Mouse (Mus musculus): ENCODE data around the gene Atp6v0a4.
A peak's percentile ranks its signal among the peaks of the same experiment; 100 is the strongest.

Atp6v0a4 gene

DNA sequence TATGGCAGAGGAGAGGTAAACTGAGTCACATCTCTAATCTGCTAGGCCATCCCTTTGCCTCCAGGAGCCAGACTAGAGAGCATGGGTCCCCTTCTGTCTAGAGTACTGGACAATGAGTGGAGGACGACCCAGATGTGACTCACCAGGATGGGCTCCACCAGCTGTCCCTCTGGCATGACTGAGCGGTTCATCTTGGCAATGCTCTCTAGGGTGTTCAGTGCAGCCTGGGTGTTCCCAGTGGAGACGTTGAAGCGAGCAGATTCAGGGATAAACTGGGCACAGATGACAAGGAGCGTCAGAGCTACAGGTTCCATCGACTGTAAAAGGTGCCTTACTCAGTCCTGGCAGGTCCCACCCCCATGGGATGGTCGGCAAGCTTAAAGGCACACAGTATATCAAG lies 103.0 kb downstream of the Atp6v0a4 start:
- DNase-seq (ENCODE audit: low read depth, low spot score), result no peak

DNA sequence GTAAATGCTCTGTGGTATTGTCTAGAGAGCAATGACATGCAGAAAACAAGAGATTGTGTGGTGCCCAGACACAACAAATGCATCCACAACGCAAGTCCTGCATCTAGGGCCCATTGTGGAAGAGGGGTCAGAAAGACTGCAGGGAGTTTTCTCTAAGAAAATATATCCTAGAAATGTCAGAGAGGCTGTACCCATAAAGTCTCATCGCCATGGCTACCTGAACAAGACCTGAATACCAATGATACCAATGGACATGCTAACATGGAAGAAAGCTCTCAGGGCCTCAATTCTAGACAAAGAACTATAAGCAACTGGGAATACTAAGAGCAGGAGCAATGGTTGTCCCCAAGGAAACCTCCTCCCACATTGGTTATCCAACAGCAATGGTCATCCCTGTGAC lies 111.6 kb downstream of the Atp6v0a4 start:
- no peak for DNase-seq (ENCODE audit: low read depth, low spot score)

DNA sequence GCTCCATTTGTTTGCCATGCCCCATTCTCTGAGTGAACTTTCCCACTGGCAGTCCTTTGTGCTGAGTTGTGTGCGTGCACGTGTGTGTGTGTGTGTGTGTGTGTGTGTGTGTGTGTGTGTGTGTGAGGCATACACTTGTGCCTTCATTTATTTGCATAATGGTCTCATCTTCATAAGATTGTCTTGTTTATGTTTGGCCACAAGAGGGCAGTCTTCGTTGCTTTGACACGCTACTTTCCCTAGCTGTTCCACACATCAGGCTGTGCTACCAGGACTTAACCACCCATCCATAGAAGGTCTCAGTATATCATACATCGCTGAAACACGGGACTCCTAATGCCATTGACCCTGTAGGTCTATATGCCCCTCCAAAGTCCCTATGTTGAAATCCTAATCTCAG lies 116.9 kb downstream of the Atp6v0a4 start:
- peak; percentile 87 for DNase-seq (ENCODE audit: low read depth, low spot score)

All from ES-CJ7 (cell line).